Mouse (Mus musculus) NIH3T3 (cell line): Measurements from ENCODE around the gene Med14.

Experiments
- DNase-seq: peaks from one replicate; pipeline ENCODE4 v3.0.0-alpha.2; 2012; ENCODE audit warnings: low read depth

Gene Med14

DNA sequence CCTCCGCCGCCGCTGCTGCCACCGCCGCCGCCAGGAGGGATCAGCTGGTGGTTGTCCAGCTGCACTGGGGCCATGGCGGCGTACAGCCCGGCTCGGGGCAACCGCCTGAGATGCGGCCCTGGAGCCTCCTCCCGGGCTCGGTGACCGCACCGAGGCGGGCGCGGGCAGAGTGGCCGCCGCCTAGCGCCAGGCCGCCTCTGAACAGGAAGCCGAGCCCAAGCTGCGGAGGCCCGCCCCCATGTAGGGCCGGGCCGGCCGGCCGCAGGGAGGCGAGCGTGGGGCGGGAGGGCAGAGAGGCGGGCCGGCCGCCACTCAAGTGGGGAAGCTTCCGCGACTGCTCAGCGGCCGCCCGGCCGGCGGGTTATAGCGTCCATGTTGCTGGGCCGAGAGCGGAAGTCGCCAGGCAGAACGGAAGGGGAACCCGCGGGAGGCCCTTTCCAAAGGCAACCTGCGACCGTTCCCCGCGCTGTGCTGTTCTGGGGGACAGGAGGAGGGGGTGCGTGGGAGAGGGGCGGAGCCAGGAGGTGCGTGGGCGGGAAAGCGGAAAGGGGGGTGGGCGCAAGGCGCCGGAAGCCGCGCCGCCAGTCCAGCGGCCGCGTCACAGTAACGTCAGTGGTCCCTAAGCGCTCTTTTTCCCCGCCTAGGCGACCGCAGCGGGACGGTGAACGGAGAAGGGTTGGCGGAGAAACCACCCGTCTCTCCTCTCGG lies at the start of gene Med14:
Gene Med14, minus strand, starts transcription at position 448 of the 708 bp plus-strand sequence.
- DNase-seq = peak; percentile 91

- no peak for DNase-seq
Observed at GRCm38 (mm10) chrX:12800559-12800958, 38.7 kb upstream of the Med14 start.

- DNase-seq = peak; percentile 64
Observed at GRCm38 (mm10) chrX:12794842-12795241, 33.0 kb upstream of the Med14 start.

DNA sequence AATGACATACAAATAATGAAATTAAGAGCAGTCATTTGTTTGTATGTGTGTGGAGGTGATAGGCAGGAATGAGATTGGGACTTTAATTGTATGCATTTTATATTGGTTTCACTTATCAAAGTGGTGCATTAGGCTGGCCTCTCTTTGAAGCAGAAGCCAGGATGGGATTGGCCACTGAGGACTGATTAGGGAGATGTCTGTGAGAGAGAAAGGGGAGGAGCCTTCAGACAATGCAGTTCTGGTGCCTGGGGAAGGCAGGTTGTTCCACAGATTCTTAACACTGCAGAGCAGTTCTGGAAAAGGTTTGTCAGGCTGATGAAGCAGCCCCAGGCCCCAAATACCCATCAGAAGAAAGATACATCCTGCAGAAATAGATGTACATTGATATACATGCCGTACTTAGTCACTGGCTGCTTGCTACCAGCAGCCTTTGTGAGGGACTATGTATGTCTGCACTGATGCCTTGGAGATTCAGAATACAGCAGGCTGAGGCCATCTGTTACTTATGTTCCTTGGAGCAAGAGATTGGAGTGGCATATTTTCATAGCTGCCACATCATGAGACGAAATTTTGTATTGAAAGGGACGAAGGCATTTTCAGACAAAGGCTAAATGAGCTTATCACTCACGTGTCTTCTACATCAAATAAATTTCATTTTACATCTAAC lies 29.9 kb upstream of the Med14 start:
- no peak for DNase-seq

DNA sequence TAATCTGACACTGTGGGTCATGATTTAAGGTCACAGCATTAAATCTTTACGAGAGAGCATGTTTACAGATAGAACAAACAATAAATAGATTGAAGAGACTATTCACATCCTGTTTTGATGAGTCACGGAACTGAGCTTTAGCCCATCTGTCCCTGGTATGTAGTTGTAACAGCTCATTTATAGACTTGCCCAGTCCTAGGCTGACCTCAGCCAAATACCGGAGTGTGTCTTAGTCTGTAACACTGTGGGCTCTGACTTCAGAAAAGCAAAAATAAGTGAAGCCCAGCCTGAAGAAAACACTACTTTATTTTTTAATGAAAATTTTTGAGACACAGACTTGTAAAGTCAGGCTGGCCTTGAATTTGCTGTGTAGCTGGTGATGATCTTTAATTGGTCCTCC lies 11.4 kb upstream of the Med14 start:
- DNase-seq = peak; percentile 35

- peak; percentile 35 for DNase-seq
Observed at GRCm38 (mm10) chrX:12771561-12771960, 9.7 kb upstream of the Med14 start.

DNA sequence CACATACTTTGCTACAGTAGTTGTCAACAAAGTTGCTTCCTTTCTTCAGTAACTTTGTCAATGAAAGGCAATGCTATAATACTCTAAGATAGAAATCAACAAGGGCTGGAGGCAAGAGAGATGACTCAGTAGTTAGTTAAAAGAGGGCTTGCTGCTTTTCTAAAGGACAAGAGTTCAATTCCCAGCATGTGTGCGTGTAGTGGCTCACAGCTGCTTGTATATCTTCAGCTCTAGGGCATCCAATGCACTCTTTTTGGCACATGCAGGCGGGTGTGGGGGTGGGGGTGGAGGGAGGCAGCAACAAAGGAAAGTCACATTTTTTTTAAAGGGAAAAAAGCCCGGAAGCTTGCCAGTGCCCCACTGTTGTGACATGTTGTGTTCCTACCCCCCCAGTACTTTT lies 6.7 kb upstream of the Med14 start:
- DNase-seq = peak; percentile 3

- DNase-seq = no peak
Observed at GRCm38 (mm10) chrX:12766846-12767564, 5.1 kb upstream of the Med14 start.

DNA sequence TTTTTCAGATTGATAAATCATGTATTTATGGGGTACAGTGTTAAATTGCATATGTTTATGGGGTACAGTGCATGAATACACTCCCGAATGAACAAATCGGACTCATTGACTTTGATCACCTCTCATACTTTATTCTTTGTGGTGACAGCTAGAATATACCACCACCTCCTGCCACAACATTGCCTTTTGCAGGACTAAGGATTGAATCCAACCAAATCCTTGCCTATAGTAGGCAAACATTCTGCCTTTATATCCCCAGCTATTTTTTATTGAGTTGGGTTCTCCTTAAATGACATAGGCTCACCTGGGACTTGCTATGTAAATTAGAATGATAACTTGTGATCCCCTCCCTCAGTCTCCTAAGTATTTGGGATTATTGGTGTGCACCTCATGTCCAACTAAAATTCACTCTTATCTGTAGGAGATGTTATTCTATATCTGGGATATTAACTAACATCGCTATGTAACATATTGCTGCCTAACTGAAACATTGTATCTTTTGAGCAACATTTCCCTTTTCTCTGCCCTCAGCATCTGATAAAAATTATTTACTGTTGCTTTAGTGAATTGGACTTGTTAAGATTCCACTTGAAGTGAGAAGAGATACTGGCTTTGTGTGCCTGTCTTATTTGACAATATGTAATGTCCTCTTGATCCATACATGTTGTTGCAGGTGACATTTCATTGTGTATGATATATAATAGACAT lies 1.4 kb upstream of the Med14 start:
- no peak for DNase-seq

DNA sequence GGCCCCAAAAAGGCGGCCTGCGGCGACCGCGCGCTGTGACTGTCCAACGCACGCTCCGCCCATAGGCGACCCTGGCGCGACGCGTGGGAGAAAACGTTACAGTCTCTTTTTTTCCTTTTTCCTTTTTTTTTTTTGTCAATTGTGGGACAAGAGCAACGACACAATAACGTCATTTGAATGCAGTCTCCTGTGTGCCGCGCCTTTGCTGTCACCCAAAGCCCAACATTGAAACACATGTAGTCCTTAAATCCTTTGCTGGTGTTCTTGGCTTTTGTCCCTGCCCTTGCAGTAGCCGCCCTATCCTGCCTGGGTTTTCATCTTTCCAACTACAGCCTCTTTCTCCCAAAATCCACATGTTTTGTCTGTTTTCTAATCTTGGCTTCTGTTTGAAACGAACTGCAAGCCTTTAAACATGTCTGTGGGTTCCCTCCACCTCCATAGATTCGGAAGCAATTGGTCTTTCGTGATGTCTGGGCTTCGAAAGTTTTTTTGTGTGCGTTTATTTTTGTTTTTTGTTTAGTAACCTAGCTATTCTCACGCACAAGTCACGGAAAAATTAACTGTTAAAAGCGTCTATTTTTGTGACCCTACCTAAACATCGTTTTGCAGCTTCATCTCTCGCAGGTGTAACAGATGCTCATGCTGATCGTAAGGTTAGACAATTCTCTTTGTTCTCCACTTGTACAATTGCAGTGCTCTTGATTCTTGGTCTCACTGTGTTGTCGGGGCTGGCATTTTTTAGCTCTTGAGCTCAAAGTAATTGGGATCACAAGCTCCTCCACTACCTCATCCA lies 657 bp upstream of the Med14 start:
- peak; percentile 39 for DNase-seq

DNA sequence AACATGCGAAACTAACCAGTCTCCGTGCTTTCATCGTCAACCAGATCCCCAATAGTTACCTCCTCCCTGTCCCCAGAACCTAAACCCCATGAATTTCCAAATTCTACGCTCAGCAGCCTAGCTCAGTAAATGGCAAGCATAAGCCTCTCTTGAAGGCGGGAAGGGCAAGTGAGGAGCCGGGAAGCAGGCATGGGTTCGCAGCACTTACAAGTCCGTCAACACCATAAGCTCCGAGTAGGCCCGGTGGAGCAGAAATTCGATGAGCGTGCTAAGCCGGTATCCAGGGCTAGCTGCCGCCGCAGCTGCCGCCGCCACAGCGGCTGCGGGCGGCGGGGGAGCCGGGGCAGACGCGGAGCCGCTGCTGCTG lies 631 bp downstream of the Med14 start:
- DNase-seq = no peak

GRCm38 (mm10) chrX:12760501-12760900 lies 1.4 kb downstream of the Med14 start:
- DNase-seq = peak; percentile 3

- DNase-seq = peak; percentile 19
Observed at GRCm38 (mm10) chrX:12759625-12760024, 2.2 kb downstream of the Med14 start.

- DNase-seq = no peak
Observed at GRCm38 (mm10) chrX:12747886-12748285, 14.0 kb downstream of the Med14 start.

GRCm38 (mm10) chrX:12746729-12747128 lies 15.1 kb downstream of the Med14 start:
- no peak for DNase-seq

DNA sequence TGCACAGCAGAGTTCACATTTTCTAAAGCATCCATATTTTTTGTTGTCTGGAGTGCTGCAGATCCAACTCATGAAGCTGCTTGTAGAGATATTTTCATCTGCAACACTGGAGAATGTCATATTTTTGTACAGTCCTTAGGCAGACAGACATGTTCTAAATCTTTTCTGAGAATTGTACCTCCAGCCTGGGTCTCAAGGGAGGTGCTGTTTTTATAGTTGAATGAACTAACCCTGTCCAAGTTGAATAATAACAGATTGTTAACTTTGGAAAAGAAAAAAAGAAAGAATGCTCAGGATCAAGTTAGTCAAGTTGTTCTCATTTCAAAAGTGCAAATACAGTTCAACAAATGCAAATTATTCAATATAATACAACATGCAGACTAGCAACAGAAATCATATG lies 21.5 kb downstream of the Med14 start:
- no peak for DNase-seq

DNA sequence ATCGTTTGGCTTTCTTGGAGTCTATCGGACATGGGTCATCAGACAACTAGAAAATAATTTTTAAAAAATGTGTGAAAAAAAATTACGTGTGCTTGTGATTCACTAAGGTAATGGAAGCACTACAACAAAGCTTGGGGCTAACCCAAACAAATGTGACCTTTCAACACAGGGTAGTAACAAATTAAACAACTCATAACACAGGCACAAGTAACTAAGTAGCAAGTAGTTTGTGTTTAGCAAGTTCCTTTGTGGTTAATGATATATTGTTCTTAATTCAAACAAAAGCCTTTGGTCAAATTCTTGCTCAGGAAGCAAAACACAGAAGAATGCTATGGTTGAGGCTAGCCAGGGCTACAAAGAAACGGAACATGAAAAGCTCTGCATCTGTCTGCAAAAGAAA lies 45.8 kb downstream of the Med14 start:
- DNase-seq = no peak

DNA sequence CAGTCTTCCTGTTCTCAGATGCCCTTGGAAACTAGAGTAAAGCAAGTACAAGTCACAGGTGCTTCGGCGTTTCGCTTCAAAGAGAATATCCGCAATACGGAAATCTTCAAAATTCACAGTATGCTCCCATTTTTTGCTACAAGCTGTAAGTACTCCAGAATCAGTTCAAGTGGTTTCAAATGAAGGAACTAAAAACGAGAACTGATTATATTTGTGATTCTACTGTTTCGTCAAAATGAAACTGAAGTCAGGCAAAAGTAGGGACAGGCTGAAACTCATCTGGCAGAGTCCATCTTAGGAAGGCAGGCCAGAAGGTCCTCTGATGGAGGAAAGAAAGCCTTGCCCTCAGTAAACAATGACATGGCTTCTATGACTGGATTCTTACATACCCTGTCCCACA lies 48.1 kb downstream of the Med14 start:
- DNase-seq = no peak

DNA sequence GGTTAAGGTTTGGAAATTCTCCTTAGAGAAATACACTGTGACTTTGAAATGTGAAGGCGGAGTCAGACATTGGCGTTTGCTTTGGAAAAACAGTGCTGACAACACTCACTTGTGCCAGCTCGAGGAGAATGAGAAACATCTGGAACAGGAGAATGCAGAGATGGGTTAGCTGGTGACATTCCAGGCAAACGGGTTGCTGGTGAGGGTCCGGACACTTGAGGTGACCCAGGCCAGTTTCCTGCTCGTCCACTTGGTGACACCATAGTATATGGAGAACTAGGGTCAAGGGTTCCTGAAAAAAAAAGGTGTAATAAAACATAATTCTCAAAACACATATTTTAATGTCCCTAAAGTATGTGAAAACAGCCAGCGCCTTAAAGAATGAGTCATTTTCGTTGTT lies 75.0 kb downstream of the Med14 start:
- DNase-seq = peak; percentile 24

DNA sequence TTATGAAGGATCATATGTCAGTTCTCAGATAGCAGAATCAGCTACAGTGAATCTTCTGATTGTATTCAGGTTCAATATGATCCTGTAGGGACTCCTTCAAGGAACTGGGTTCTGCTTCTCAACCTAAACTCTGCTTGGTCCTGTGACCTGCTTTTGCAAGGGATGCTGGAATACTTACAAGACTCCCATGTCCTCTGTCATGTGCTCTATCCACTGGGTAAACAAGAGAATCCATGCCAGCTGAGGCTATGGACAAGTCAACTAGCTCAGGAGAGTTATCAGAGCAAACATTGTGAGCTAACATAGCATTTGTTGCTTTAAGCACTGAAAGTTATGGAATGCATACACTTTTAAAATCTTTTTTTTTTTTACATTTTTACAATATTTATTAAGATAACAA lies 75.8 kb downstream of the Med14 start:
- no peak for DNase-seq

- peak; percentile 83 for DNase-seq
Observed at GRCm38 (mm10) chrX:12677396-12677795, 84.5 kb downstream of the Med14 start.
